Mouse (Mus musculus): ENCODE data around the gene Gm20517. TPM values are rescaled to one million over a fixed set of nuclear protein-coding genes. Genes with fewer than 3 reads are reported as not detected.

Gene Gm20517
- total RNA-seq, 2 experiments from 2014 or later: 4.5 to 7.8 TPM

DNA sequence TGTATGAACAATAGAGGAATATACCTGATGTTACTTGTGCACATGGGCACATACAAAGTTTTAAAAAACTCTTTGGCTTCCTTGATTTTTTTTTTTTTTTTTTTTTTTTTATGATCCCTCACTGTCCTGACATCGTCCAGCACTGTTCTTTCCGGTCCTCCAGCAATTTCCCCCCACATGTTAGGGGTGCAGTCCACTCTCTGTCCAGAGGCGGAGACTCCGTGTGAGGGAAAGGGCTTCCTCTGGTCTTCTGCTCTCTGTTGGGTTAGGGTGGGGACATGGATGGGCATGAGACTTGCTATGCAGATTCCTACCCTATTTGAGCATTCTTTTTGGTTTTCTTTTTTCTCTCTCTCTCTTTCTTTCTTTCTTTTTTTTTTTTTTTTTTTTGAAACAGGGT, 46.5 kb downstream of the Gm20517 start:
- no peak for DNase-seq (ENCODE audit: low spot score in 2 of 2)
- intact Hi-C loops (cut with DNase I): no loop called here

DNA sequence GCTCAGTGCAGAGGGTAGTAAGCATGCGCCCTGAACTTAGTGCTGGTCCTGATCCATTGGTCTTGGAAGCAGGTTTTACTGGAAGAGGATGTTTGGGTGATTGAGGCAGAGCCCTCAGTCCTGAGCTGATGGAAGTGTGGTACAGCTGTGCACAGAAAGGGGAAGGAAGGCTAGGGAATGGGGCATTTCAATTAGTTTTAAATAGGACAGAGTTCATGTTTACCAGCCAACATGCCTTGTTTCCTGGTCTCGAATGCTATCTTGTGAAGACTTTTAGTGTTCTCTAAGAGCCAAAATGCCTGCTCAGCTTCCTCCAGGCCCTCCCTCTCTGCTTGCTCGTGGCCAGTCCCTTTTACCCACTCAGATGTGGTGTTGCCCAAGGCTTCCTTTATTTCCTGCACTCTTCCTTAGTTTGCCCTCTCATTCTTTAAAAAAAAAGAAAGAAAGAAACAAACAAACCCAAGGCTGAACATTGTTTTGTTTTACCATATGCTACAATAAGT, 47.4 kb downstream of the Gm20517 start:
- intact Hi-C loops (cut with DNase I): no loop called here
- DNase-seq (ENCODE audit: low spot score in 2 of 2): no peak

DNA sequence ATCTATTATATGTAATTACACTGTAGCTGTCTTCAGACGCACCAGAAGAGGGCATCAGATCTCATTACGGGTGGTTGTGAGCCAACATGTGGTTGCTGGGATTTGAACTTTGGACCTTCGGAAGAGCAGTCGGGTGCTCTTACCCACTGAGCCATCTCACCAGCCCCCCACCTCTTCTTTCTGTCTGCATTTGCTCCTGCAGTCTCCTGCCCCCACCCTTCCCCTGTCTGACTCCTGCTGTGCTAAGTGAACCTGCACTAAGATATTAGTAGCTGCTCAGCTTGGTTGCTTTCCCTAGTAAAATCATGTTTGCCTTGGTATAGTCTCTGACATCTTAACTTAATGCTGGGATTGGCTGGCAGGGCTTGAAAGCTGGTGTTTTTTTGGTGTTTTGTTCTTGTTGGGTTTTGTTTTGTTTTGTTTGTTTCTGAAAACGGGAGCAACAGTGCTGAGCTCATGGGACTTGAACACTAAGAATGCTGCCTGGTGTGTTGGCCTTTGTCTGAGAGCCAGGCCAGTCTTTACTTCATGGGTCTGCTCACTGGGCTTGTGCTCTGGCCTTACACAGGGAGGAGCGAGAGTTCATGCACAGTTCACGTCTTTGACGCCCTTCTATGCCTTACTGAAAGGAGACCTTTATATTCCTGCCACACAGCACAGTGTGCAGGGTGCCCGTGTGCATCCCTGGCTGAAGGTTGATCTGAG, 51.8 kb downstream of the Gm20517 start:
- intact Hi-C loops (cut with DNase I): no loop called here
- no peak for DNase-seq (ENCODE audit: low spot score in 2 of 2)

DNA sequence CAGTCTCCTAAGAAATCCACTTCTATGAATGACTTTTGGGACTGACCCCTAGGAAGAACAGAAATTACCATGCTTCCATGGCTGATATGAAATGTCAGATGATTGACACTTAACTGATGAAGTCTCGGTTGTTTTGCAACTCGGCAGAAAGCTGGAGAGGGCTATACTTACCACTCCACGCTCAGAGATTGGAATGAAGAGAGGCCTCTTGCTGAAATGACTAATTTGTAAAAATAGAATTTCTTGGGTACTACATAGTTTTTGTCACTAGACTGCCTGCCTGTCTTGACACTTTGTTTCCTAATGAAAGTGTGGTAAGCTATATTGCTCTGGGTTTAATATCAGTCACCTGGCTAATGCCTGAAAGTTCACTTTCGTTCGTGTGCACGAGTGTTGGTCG, 53.1 kb downstream of the Gm20517 start:
- intact Hi-C loops (cut with DNase I): no loop called here

DNA sequence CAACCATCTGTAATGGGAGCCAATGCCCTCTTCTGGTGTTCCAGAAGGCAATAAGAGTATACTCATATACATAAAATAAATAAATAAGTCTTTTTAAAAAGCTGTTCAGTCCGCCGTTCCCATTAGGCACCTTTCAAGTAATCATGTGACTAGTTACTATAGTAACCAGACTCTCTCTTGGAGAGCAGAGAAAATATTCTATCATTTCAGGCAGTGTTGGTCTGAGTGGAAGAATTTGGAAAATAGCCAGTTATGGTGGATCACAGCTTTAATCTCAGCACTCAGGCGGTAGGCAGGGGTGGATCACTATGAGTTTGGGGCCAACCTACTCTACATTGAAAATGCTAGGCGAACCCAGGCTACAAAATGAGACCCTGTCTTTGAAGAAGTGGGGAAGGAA, 57.8 kb downstream of the Gm20517 start:
- intact Hi-C loops (cut with DNase I): no loop called here
- DNase-seq (ENCODE audit: low spot score in 2 of 2): no peak

More for the DNA sequence above, 53.1 kb downstream of the Gm20517 start:
- DNase-seq (ENCODE audit: low spot score in 2 of 2): no peak

DNA sequence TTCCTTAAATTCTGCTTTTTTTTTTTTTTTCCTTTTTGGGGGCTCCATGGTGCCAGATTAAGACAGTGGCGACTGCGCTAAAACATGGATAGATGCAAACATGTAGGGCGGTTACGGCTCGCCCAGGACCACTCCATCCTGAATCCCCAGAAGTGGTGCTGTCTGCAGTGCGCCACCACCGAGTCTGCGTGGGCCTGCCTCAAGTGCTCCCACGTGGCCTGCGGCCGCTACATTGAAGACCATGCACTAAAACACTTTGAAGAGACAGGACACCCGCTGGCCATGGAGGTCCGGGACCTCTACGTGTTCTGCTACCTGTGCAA, 60.6 kb downstream of the Gm20517 start:
- intact Hi-C loops (cut with DNase I): loop anchor here (5.0 kb wide), 1 partner anchor 40 kb away; the partner anchor contains the start of gene Usp49
- peak in 1 of 2 experiments; percentile 31 for DNase-seq (ENCODE audit: low spot score in 2 of 2)

DNA sequence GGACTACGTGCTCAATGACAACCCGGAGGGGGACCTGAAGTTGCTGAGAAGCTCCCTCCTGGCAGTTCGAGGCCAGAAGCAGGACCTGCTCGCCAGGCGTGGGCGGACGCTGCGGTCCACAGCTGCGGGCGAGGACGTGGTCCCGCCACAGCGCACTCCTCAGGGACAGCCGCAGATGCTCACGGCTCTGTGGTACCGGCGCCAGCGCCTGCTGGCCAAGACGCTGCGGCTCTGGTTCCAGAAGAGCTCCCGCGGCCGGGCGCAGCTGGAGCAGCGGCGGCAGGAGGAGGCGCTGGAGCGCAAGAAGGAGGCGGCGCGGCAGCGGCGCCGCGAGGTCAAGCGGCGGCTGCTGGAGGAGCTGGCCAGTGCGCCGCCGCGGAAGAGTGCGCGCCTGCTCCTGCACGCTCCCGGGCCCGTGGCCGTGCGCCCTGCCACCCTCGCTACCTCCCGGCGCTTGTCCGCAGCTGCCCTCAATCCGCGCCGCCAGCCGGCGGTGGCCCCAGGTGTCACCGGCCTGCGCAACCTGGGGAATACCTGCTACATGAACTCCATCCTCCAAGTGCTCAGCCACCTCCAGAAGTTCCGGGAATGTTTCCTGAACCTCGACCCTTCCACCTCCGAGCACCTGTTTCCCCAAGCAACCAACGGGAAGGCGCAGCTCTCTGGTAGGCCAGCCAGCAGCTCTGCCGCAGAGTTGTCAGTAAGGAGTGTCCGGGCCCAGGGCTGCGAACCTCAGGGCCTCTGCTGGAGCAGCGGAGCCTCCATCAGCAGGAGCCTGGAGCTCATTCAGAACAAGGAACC, 61.1 kb downstream of the Gm20517 start:
- intact Hi-C loops (cut with DNase I): loop anchor here (5.0 kb wide), 1 partner anchor 40 kb away; the partner anchor contains the start of gene Usp49
- peak; percentile 55 to 60 for DNase-seq (ENCODE audit: low spot score in 2 of 2)

DNA sequence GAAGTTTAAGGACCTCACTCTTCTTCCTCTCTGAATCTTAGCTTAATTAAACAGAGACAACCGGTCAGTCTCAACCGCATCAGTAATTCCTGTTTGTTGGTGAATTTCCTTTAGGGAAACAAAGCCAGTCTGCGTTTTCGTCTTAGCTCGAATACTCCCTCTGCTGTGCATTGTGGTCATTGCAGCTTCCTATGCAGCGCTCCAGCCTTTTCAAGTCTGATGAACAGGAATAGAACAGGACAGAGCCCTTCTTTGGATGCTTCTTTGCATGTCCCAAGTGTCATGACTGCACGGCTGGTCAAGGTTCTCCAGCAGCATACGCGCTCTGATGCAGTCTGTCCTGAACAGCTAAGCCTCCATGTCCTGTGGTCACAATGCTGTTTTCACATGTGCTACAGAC, 65.2 kb downstream of the Gm20517 start:
- intact Hi-C loops (cut with DNase I): no loop called here

DNA sequence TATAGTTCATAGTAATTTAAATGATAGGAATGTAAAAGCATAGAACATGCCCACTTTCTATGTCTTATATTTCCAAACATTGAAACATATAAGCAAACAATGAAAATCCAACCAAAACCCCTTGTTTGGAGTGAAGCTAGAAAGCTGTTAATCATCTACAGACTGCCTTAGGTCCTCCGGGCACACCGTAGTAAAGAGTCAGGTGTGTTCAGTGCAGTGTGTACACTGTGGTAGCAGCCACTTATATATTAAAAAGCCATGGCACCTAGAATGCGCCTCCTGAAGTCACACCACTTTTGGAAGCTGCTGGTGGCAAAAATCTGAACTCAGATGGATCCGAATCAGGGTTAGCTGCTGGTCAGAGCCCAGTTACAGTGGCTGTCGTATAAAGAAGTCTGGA, 66.8 kb downstream of the Gm20517 start:
- intact Hi-C loops (cut with DNase I): no loop called here
- DNase-seq (ENCODE audit: low spot score in 2 of 2): no peak

More for the DNA sequence above, 65.2 kb downstream of the Gm20517 start:
- DNase-seq (ENCODE audit: low spot score in 2 of 2): peak; percentile 68 to 76

DNA sequence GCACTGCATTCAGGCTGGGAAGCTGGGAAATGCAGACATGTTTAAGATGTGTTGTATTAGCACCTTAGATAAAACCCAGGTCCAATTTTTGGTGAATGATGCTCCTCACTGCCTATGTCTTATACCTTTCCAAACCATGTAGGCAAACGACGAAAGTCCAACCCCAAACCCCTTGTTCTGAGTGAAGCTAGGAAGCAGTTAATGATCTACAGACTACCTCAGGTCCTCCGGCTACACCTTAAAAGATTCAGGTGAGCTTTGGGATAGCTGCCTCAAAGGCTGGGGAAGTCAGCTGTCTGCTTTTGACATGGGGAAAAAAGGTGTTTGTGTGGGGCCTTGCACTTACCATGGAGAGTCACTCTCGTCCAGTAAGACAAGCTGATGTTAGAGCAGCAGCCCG, 67.3 kb downstream of the Gm20517 start:
- no peak for DNase-seq (ENCODE audit: low spot score in 2 of 2)
- intact Hi-C loops (cut with DNase I): no loop called here

DNA sequence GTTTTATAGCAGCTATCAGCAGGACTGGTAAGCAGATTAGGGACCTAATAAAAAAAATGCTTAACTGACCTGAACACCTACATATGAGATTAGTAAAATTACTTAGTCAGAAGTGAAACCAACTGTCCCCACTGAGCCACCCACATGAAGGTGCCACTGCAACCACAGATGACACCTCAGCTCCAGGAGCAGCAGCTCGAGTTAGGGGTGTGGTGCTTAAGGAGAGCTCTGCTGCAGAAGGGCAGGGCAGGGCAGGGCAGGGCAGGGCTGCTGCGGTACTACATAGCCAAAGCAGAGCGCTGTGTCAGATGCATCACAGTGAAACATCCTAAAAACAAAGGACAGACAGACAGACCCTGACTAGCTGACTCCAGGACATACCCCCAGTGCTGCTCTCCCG, 71.4 kb downstream of the Gm20517 start:
- no peak for DNase-seq (ENCODE audit: low spot score in 2 of 2)
- intact Hi-C loops (cut with DNase I): no loop called here

DNA sequence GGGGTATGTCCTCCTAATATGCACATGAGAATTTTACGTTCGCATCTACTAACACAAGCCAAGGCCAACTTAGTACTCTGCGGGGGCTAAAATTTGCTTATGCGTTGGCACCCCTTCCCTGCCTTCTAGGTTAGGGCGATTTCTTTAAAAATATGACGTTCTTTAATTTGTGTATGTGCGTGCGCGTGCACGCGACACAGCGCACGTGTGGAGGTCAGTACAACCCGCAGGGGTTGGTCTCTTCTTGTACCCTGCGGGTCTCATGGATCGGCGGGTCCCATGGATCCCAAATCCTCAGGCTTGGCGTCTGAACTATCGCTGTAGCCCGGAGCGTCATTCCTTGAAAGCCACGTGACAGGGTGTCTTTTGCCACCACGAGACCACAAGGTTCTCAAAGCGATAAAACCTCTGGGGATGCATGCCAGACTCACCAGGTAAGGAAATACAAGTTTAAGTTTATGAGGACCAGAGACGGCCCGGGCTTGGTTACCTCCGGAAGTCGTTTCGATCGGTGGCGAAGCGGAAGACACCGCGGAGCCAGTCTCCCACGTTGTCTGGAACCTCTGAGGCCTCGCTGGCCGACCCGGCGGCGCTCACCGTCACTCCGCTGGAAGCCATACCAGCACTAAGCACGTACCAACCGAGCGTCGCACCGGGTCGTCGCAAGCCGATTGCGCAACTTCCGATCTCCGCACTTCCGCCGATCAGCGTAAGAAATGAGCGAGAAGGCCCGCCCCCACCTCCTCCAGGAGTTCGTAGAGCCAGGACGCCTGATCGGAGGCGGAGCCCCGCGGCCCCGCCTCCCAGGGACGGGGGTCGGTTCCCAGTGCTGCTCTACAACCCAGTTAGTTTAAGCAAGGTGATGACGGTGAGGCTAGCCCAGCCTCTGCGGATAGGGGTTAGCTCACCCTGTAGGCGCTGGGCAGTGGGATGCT, 76.3 kb downstream of the Gm20517 start:
- peak; percentile 95 to 96 for DNase-seq (ENCODE audit: low spot score in 2 of 2)
- intact Hi-C loops (cut with DNase I): loop anchor here (5.0 kb wide), 3 partner anchors 60 to 180 kb away; partner anchors contain the start of genes Bysl, Ccnd3, Gm20517 and Med20

DNA sequence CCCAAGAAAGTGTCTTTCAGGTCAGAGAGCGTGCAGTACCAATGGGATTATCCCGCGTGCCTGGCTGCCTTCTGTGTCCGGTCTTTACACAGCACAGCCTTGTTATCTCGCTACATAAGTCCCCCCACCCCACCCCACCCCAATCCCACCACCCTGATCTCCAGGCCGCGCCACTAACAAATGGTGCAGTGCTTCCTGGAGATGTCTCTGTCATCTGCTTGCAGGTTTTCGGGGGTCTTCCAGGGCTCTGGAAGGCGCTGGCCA, 76.9 kb downstream of the Gm20517 start, which contains the start of gene Tomm6:
Gene Tomm6, minus strand, starts transcription at position 43 of the 264 bp plus-strand sequence.
- DNase-seq (ENCODE audit: low spot score in 2 of 2): no peak
- intact Hi-C loops (cut with DNase I): loop anchor here (5.0 kb wide), 3 partner anchors 61 to 181 kb away; partner anchors contain the start of genes Bysl, Ccnd3, Gm20517 and Med20

DNA sequence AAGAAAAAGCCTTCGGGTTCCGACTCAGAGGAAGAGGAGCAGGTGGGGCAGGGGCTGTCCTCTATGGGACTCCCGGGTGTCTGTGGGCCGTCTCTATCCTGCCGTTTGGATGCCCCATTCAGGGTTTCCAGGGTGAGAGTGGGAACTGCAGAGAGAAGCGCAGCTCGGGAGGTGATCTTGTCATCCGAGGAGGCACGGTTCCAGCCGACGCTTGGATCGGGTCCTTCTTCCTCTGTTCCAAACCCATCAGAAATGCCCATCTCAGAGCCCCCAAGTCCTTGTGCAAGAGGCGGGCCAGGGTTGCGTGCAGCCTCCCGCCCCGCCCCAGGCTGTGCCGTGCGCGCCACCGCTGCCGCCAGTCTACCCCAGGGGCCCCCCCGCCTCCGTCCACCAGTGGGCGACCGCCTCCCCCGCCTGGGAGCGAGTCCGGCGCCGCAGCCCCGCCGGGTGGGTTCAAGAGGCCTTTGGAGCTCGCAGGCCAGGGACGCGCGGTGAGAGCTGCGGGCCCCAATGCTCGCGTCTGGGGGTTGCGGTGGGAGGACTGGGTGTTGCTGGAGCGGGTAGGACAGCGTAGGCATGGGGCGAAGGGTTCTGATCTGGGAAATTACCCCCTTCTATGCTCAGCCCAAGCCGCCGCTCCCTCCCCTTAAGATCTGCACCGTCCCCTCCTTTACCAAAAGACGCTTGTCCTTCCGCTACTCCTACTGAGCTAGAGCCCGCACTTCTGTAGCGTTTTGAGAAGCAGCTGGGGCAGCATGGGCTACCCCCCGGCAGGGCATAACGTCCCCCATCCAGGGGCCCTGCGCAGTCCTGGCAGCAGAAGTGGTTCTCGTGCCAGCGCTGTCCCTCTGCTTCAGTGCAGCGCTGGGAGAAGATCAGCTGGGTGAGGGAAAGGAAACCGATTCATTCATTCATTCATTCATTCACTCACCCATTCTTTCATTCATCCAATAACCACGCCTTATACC, 77.5 kb downstream of the Gm20517 start, which contains the start of gene Frs3:
Gene Frs3, plus strand, starts transcription at position 423 of the 968 bp plus-strand sequence.
- intact Hi-C loops (cut with DNase I): loop anchor here (5.0 kb wide), 3 partner anchors 62 to 182 kb away; partner anchors contain the start of genes Bysl, Ccnd3, Gm20517 and Med20
- peak; percentile 81 to 86 for DNase-seq (ENCODE audit: low spot score in 2 of 2)

DNA sequence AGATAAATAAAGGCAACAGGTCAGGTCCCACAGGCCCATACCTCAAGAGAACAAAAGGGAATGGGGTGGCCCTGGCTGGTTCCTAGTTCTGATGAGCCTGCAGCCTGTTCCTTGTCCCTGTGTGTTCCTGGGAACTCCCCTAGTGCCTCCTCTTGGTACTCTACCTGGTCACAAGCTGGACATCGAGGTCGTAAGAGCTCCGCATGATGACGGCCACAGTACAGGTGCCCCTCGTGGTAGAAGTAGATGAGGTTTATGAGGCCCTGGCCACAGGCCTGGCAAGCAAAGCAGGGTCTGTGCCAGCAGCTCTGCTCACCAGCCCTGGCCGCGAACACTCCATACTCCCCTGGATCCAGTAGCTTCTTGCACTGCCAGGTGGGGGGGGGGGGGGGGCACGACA, 78.5 kb downstream of the Gm20517 start:
- no peak for DNase-seq (ENCODE audit: low spot score in 2 of 2)
- intact Hi-C loops (cut with DNase I): loop anchor here (5.0 kb wide), 3 partner anchors 63 to 183 kb away; partner anchors contain the start of genes Bysl, Ccnd3, Gm20517 and Med20

DNA sequence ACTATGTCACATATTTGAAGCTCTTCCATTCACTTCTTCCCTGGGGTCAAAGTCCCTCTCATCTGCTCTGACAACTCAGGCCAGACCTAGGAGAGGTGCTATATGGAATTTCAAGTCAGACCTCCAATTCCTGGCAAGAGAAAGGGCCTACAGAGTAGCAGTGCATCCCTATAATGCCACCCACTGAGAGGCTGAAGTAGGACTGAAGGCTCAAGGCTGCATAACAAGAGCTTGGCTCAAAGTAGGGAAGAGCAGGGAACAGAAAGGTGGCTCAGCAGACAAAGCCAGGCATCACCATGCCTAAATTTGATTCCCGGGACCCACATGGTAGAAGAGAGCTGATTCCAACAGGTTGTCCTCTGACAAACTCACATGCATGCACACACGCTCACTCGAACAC, 80.3 kb downstream of the Gm20517 start:
- intact Hi-C loops (cut with DNase I): no loop called here
- no peak for DNase-seq (ENCODE audit: low spot score in 2 of 2)

DNA sequence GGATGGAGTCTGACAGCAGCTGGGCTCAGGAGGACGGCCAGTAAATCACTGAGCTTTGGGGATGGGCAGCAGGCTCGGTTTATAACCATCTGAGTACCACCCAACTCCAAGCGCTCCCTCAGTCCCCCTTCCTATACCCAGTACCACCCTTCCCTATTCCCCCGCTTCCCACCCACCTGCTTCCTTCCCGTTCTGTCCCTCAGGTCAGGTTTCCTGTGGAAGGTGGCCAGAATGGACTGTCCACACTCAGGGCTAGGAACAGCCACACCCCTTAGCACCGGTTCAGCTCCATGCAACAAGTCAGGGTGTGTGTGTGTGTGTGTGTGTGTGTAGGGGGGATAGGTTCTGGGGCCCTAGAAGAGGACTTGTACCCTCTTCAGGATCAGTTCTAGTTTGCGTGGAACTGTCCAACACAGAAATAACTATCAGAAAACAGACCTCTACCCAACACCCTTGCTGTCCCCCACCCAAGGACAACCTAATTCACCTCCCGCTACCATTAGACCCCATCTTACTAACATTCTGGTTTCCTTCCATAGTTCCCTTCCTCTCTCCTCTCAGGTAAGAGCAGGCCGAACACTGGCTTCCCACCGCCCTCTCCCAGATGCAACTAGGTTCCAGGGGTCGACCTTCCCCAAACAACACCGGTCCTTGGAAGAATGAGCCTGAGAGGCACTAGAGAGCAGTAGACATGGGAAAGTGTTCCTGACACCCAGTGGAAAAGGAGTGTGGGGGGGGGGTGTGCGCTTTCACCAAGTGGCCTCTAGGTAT, 82.5 kb downstream of the Gm20517 start:
- intact Hi-C loops (cut with DNase I): no loop called here
- no peak for DNase-seq (ENCODE audit: low spot score in 2 of 2)

DNA sequence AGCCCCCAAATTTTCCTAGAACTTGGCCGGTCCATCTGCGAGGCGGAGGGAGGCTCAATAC, 82.9 kb downstream of the Gm20517 start, which contains the start of gene Gm21981:
Gene Gm21981, minus strand, starts transcription at position 14 of the 61 bp plus-strand sequence.
- intact Hi-C loops (cut with DNase I): no loop called here

More for the DNA sequence above, 82.9 kb downstream of the Gm20517 start, which contains the start of gene Gm21981:
- DNase-seq (ENCODE audit: low spot score in 2 of 2): no peak

Measured in left cerebral cortex, postnatal 36 days (tissue).